Mouse (Mus musculus): Measurements from ENCODE around the gene Tcerg1l.

GRCm38 (mm10) chr7:138246684-138247083 is 150.8 kb downstream of the Tcerg1l start:
- TF ChIP-seq GATA1 (IDR thresholded peaks at IDR 0.05; ENCODE audit: borderline replicate concordance, low read length) (no peak), FLI1 (IDR thresholded peaks at IDR 0.05; ENCODE audit: low read length) (no peak)

All from megakaryocyte, embryonic 14.5 days (primary cell).